Mouse (Mus musculus) urinary bladder, postnatal 10 days (tissue): ENCODE data around the gene Mettl24.
A peak's percentile ranks its signal among the peaks of the same experiment; 100 is the strongest.

Source experiments
- DNase-seq: peaks from one replicate; pipeline ENCODE4 v3.0.0; 2022; ENCODE audit warnings: low spot score

Gene Mettl24

GRCm38 (mm10) chr10:40683092-40683867, at the start of gene Mettl24:
TSS of gene Mettl24 (plus strand) at chr10:40683282.
- DNase-seq, result peak; percentile 23

GRCm38 (mm10) chr10:40637331-40637730, 45.8 kb upstream of the Mettl24 start:
- no peak for DNase-seq

GRCm38 (mm10) chr10:40638276-40638675, 44.8 kb upstream of the Mettl24 start:
- DNase-seq, result no peak

- no peak for DNase-seq
Observed at GRCm38 (mm10) chr10:40638823-40639819, 44.0 kb upstream of the Mettl24 start.

GRCm38 (mm10) chr10:40640406-40640805, 42.7 kb upstream of the Mettl24 start:
- DNase-seq, result no peak

- no peak for DNase-seq
Observed at GRCm38 (mm10) chr10:40641901-40642300, 41.2 kb upstream of the Mettl24 start.

- no peak for DNase-seq
Observed at GRCm38 (mm10) chr10:40643126-40643525, 40.0 kb upstream of the Mettl24 start.

- DNase-seq, result no peak
Observed at GRCm38 (mm10) chr10:40644456-40644855, 38.6 kb upstream of the Mettl24 start.

- no peak for DNase-seq
Observed at GRCm38 (mm10) chr10:40645346-40645745, 37.7 kb upstream of the Mettl24 start.

- no peak for DNase-seq
Observed at GRCm38 (mm10) chr10:40648776-40649175, 34.3 kb upstream of the Mettl24 start.

GRCm38 (mm10) chr10:40649634-40650033, 33.4 kb upstream of the Mettl24 start:
- no peak for DNase-seq

GRCm38 (mm10) chr10:40651676-40652075, 31.4 kb upstream of the Mettl24 start:
- DNase-seq, result no peak

- no peak for DNase-seq
Observed at GRCm38 (mm10) chr10:40665270-40665669, 17.8 kb upstream of the Mettl24 start.

GRCm38 (mm10) chr10:40666943-40667342, 16.1 kb upstream of the Mettl24 start:
- DNase-seq, result no peak

GRCm38 (mm10) chr10:40668640-40669039, 14.4 kb upstream of the Mettl24 start:
- DNase-seq, result no peak

- no peak for DNase-seq
Observed at GRCm38 (mm10) chr10:40672587-40673296, 10.3 kb upstream of the Mettl24 start.

GRCm38 (mm10) chr10:40673297-40673665, 9.8 kb upstream of the Mettl24 start:
- DNase-seq, result no peak

- no peak for DNase-seq
Observed at GRCm38 (mm10) chr10:40674151-40674550, 8.9 kb upstream of the Mettl24 start.

- no peak for DNase-seq
Observed at GRCm38 (mm10) chr10:40675921-40676320, 7.2 kb upstream of the Mettl24 start.

GRCm38 (mm10) chr10:40678477-40678876, 4.6 kb upstream of the Mettl24 start:
- DNase-seq, result no peak

- no peak for DNase-seq
Observed at GRCm38 (mm10) chr10:40682470-40682869, 612 bp upstream of the Mettl24 start.

GRCm38 (mm10) chr10:40683868-40684253, 779 bp downstream of the Mettl24 start:
- DNase-seq, result no peak
